Mouse (Mus musculus) R1 (cell line): ENCODE data around the gene Smarca4.

Source experiments
- DNase-seq: peaks from one replicate; pipeline ENCODE4 v3.0.0-alpha.2; 2018; ENCODE audit warnings: low read depth, low spot score

The Smarca4 gene

DNA sequence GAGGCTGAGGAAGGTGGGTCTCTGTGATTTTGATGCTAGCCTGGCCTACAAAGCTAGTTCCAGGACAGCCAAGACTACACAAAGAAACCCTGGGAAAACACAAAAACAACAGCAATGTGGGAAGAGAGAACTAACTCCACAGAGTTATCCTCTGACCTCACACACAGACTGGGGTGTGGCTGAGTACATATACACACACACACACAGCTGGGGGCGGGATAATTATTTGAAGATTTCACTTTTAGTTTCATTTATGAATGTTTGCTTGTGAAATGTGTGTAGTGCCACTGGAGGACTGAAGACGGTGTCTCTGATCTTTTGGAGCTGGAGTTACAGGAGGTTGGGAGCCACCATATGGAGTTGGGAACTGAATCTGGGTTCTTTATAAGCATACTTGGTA lies 14.9 kb upstream of the Smarca4 start:
- no peak for DNase-seq

GRCm38 (mm10) chr9:21601722-21602399 lies 14.1 kb upstream of the Smarca4 start:
- DNase-seq = peak; percentile 90

DNA sequence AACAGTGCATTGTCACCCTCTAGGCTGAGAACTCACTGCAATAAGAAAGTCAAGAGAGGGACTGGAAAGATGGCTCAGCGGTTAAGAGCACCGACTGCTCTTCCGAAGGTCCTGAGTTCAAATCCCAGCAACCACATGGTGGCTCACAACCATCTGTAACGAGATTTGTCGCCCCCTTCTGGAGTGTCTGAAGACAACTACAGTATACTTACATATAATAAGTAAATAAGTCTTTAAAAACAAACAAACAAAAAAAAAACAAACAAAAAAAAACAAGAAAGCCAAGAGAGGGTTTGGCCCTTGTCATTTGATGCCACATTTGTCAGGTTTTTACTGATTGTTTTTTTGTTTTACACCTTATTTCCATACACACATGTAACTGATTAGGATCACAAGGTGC lies 11.8 kb upstream of the Smarca4 start:
- DNase-seq = no peak

GRCm38 (mm10) chr9:21605865-21606264 lies 10.1 kb upstream of the Smarca4 start:
- DNase-seq = peak; percentile 65

- DNase-seq = no peak
Observed at GRCm38 (mm10) chr9:21606648-21607047, 9.3 kb upstream of the Smarca4 start.

DNA sequence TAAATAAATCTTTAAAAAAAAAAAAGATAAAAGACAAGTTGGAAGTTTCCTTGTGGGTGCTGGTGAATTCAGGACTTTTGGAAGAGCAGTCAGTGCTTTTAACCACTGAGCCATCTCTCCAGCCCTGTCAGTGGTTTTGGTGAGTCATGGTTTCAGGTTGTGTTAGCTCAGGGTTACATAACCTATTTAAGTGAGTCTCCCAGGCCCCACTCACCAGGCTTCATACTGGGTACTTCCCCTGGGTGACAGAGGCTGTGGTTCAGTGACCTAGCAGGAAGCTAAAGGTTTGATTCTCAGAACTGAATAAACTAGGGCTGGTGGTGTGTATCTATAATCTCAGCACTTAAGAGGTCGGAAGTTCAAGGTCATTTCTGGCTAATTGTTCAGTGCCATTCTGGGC lies 6.1 kb upstream of the Smarca4 start:
- no peak for DNase-seq

DNA sequence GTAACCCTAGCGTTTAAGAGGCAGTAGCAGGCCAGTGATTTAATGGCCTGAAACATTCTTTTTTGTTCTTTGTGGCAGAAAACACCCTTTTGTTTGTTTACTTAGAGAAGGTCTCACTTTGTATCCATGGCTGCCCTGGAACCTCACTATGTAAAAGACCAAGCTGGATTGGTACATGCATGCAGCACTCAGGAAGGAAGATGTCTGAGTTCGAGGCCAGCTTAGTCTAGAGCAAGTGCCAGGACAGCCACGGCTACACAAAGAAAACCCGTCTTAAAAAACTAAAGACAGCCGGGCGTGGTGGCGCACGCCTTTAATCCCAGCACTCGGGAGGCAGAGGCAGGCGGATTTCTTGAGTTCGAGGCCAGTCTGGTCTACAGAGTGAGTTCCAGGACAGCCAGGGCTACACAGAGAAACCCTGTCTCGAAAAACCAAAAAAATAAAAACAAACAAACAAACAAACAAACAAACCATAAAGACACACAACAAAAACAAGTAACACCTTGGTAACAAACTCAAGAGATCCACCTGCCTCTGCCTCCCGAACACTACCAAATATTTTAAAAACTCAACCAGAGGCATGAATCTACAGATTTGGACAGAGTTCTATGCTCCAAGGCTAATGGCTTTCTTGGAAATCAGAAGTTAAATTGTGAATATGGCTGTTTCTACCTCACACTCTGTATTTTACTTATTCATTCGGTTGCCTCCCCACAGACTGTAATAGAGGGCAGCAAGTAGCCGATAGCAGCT lies 929 bp upstream of the Smarca4 start:
- peak; percentile 53 for DNase-seq

GRCm38 (mm10) chr9:21616232-21616781 lies 338 bp downstream of the Smarca4 start:
- no peak for DNase-seq

- DNase-seq = no peak
Observed at GRCm38 (mm10) chr9:21617066-21617465, 1.1 kb downstream of the Smarca4 start.

- DNase-seq = no peak
Observed at GRCm38 (mm10) chr9:21620229-21620628, 4.3 kb downstream of the Smarca4 start.

GRCm38 (mm10) chr9:21622676-21623075 lies 6.7 kb downstream of the Smarca4 start:
- DNase-seq = no peak

- no peak for DNase-seq
Observed at GRCm38 (mm10) chr9:21625342-21626339, 9.7 kb downstream of the Smarca4 start.

GRCm38 (mm10) chr9:21626571-21626970 lies 10.6 kb downstream of the Smarca4 start:
- peak; percentile 65 for DNase-seq

GRCm38 (mm10) chr9:21627145-21627795 lies 11.3 kb downstream of the Smarca4 start:
- no peak for DNase-seq

- DNase-seq = peak; percentile 76
Observed at GRCm38 (mm10) chr9:21630673-21631072, 14.7 kb downstream of the Smarca4 start.

DNA sequence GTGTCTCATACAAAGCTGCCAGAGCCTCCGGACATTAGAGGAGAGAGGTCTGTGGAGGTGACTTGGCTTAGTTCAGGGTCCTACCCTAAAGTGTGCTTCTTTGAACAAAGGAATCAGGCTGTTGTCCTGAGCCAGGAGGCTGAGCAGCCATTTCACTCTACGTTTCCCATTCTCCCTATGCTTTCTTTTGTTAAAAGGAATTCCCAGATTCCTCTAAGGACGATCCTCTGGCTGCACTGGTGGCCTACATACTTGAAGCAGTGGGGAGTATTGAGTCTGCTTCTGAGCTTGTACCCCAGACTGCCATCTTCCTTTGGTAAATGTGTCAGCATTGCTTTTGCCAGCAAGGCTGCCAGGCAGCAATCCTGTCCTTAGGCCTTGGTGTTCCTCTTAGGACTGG lies 17.1 kb downstream of the Smarca4 start:
- peak; percentile 56 for DNase-seq

DNA sequence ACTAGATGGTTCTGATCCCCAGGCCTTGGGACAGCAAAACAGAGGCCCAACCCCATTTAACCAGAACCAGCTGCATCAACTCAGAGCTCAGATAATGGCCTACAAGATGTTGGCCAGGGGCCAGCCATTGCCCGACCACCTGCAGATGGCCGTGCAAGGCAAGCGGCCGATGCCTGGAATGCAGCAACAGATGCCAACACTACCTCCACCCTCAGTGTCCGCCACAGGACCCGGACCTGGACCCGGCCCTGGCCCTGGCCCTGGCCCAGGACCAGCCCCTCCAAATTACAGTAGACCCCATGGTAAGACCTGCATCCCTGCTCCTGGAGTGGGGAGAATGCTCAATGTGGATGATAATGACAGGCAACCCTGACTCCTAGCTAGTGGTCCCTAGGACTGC lies 19.7 kb downstream of the Smarca4 start:
- DNase-seq = no peak

- no peak for DNase-seq
Observed at GRCm38 (mm10) chr9:21639031-21639430, 23.1 kb downstream of the Smarca4 start.

DNA sequence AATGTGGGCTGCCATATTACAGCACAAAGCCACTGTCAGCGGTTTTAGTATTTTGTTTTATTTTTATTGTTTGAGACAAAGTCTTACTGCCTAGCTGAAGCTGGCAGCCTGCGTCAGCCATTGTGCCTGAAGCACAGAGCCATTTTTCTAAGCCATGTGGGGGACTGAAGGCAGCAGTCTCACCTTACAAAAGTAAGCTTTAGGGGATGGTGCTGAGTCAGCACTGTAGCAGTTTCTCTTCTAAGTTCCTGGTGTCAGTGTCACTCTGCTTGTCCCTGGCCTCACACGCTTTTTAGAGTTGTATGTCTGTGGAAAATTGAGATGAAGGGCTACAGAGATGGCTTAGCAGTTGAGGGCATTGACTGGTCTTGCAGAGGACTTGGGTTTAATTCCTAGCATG lies 30.4 kb downstream of the Smarca4 start:
- no peak for DNase-seq

- no peak for DNase-seq
Observed at GRCm38 (mm10) chr9:21647721-21648120, 31.8 kb downstream of the Smarca4 start.

DNA sequence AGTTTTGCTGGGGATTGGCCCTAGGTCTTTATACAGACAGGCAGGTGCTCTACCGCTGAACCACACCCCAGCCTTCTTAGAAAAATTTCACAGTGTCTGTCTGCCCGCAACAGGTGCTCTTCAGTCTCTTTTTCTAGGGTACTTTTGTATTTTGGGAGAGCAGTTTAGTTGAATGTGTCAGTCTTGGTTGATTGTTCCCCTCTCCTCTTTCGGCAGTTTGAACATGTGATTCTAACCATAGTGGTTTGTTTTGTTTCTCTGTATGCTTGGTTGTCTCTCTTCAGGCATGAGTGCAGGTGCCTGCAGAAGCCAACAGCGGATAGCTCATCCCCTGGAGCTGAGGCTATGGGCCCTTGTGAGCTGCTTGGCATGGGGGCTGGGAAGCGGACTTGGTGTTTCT lies 36.3 kb downstream of the Smarca4 start:
- no peak for DNase-seq
